Mouse (Mus musculus) lung, embryonic 15.5 days (tissue): ENCODE data around the gene AC153137.1. TPM values are rescaled to one million over a fixed set of nuclear protein-coding genes. Genes with fewer than 3 reads are reported as not detected.

Experiments
- ATAC-seq: fragments of 200-750 bp; cut with Nextera tagmentation; 2 replicates; pipeline ENCODE4 v1.8.0; 2017; ENCODE audit warnings: moderate number of reproducible peaks, borderline replicate concordance; ENCODE audit not compliant: low FRiP score, low TSS enrichment; ENCODE audit errors: extremely low read depth
- H3K27ac ChIP-seq: fragments of 300-500 bp; sonication (generic); 2 replicates; pipeline ENCODE4 v1.5.1; 2015; ENCODE audit warnings: moderate library complexity, mild to moderate bottlenecking, inconsistent platforms
- H3K27me3 ChIP-seq: fragments of 300-500 bp; sonication (generic); 2 replicates; pipeline ENCODE4 v1.6.1; 2015; ENCODE audit warnings: inconsistent platforms
- H3K36me3 ChIP-seq: fragments of 300-500 bp; sonication (generic); 2 replicates; pipeline ENCODE4 v1.6.1; 2015; ENCODE audit warnings: inconsistent platforms
- H3K4me1 ChIP-seq: fragments of 300-500 bp; sonication (generic); 2 replicates; pipeline ENCODE4 v1.6.1; 2015; ENCODE audit warnings: inconsistent platforms
- H3K4me2 ChIP-seq: fragments of 300-500 bp; sonication (generic); 2 replicates; pipeline ENCODE4 v1.6.1; 2015; ENCODE audit warnings: inconsistent platforms, mild to moderate bottlenecking, moderate library complexity
- H3K4me3 ChIP-seq: fragments of 300-500 bp; sonication (generic); 2 replicates; pipeline ENCODE4 v1.5.1; 2015; ENCODE audit warnings: mild to moderate bottlenecking, inconsistent platforms
- H3K9ac ChIP-seq: fragments of 300-500 bp; sonication (generic); 2 replicates; pipeline ENCODE4 v1.6.1; 2015; ENCODE audit warnings: inconsistent platforms
- H3K9me3 ChIP-seq: fragments of 300-500 bp; sonication (generic); 2 replicates; pipeline ENCODE4 v1.6.1; 2016; ENCODE audit warnings: inconsistent platforms
- WGBS: fragments of 180-500 bp; shearing (Covaris S2); methylation state at CpG from one replicate; pipeline ENCODE4 v1.1.7; 2015; 5-methylcytosine and 5-hydroxymethylcytosine counted together
- polyA plus RNA-seq: library from polyadenylated mRNA; unstranded; fragments of >200 nt; fragmentation: Nextera tagmentation; extraction: Ambion mirVana; gene quantifications from 2 replicates; pipeline ENCODE4 v1.2.1, GENCODE M21; 2015

AC153137.1 gene
- polyA plus RNA-seq, 1 experiment from 2014 or later, result 0.21 TPM

GRCm38 (mm10) chr1:30945136-30945535, 32.6 kb downstream of the AC153137.1 start:
- Histone ChIP-seq H3K27ac (no peak overlapping the region), H3K27me3 (no peaks in the 10 kb centered on the region), H3K4me2 (no peak overlapping the region), H3K9me3 (no peaks in the 10 kb centered on the region), H3K4me3 (no peak overlapping the region), H3K36me3 (peaks cover 28% of the 10 kb centered on the region), H3K4me1 (0 out of 2 replicates have a peak, but pooled peaks cover 3% of the 10 kb centered on the region), H3K9ac (no peak overlapping the region)
- no peak for ATAC-seq
- 84% methylated on average over 6 of the region's 6 CpGs for WGBS

DNA sequence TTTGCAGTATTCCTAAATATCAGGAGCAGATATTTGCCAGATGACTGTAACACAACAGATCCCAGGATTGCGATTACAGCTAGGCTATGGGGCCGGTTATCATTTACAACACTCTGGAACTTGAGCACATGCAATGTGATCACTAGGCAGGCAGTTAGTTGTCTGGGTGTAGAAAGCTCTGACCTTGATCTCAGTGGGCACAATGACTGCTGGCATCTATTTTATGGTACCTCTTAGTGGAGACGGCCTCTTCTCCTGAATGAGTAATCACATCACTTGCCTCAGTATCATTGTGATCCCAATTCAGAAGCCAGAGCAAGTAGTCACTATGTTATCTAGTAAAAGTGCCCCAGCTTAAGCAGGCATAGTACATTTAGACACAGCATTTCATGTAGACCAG, 37.2 kb downstream of the AC153137.1 start:
- no peaks in the 10 kb centered on the region for H3K27me3 ChIP-seq
- no peak overlapping the region for H3K27ac ChIP-seq
- no peaks in the 10 kb centered on the region for H3K9me3 ChIP-seq
- peaks cover 28% of the 10 kb centered on the region for H3K36me3 ChIP-seq
- H3K9ac ChIP-seq, result no peak overlapping the region
- H3K4me1 ChIP-seq, result no peaks in the 10 kb centered on the region
- WGBS, result 78% methylated on average over 3 of the region's 3 CpGs
- no peak overlapping the region for H3K4me3 ChIP-seq
- no peak overlapping the region for H3K4me2 ChIP-seq
- no peak for ATAC-seq

DNA sequence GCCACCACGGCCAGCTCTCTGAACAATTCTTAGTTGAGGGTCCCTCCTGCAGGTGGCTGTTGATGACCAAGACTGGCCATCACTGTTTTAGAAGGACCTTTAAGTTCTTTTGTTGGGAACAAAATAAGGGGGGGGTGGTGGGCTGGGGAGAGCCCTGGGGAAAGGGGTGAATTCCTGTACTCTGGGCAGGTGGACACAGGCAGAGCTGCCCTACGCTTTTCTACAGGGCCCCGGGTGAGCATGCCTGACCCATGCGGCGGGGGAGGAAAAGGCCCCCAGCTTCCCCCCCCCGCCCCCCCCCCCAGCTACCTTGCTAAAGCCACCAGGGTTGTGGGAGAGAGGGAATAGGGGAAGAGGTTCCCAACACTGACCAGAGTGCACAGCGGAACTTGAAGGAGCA, 39.4 kb downstream of the AC153137.1 start:
- Histone ChIP-seq H3K4me1 (no peaks in the 10 kb centered on the region), H3K27me3 (no peaks in the 10 kb centered on the region), H3K4me2 (no peak overlapping the region), H3K27ac (no peak overlapping the region), H3K36me3 (peaks cover 9% of the 10 kb centered on the region), H3K4me3 (no peak overlapping the region), H3K9ac (no peak overlapping the region), H3K9me3 (no peaks in the 10 kb centered on the region)
- 66% methylated on average over 7 of the region's 7 CpGs for WGBS
- ATAC-seq, result no peak

GRCm38 (mm10) chr1:30937396-30937965, 40.3 kb downstream of the AC153137.1 start:
- no peak overlapping the region for H3K4me3 ChIP-seq
- H3K9ac ChIP-seq, result no peak overlapping the region
- peaks cover 7% of the 10 kb centered on the region for H3K36me3 ChIP-seq
- H3K27ac ChIP-seq, result no peak overlapping the region
- no peak for ATAC-seq
- no peaks in the 10 kb centered on the region for H3K27me3 ChIP-seq
- WGBS, result 36% methylated on average over 8 of the region's 8 CpGs
- no peaks in the 10 kb centered on the region for H3K4me1 ChIP-seq
- H3K9me3 ChIP-seq, result no peaks in the 10 kb centered on the region
- H3K4me2 ChIP-seq, result no peak overlapping the region

GRCm38 (mm10) chr1:30936488-30936887, 41.3 kb downstream of the AC153137.1 start:
- Histone ChIP-seq H3K9me3 (no peaks in the 10 kb centered on the region), H3K36me3 (peaks cover 7% of the 10 kb centered on the region), H3K27me3 (no peaks in the 10 kb centered on the region), H3K4me2 (no peak overlapping the region), H3K9ac (no peak overlapping the region), H3K4me1 (no peaks in the 10 kb centered on the region), H3K27ac (no peak overlapping the region), H3K4me3 (no peak overlapping the region)
- ATAC-seq, result no peak
- 83% methylated on average over 2 of the region's 2 CpGs for WGBS

DNA sequence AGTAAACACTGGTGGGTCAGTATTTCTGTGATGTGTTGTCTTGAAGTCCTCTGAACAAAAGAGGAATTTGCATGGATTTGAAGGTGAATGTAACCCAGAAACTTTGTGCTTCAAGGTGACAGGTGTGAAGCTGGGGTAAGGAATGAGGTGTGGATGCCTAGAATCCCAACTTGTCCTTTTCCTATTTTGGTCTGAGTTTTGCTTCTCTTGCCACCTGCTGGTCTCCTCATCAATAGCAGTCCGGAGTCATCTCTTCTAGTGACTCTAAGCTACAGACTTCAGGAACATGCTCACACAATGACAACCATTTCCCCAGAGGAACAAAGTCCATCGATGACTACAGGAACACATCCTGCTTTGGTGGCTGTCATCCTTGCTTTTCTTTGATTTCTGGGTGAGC, 46.9 kb downstream of the AC153137.1 start:
- H3K4me3 ChIP-seq, result no peak overlapping the region
- ATAC-seq, result no peak
- WGBS, result 70% methylated on average over 2 of the region's 2 CpGs
- no peak overlapping the region for H3K9ac ChIP-seq
- no peak overlapping the region for H3K4me2 ChIP-seq
- no peaks in the 10 kb centered on the region for H3K27me3 ChIP-seq
- no peaks in the 10 kb centered on the region for H3K9me3 ChIP-seq
- no peaks in the 10 kb centered on the region for H3K36me3 ChIP-seq
- H3K4me1 ChIP-seq, result no peaks in the 10 kb centered on the region
- no peak overlapping the region for H3K27ac ChIP-seq

GRCm38 (mm10) chr1:30930194-30930593, 47.6 kb downstream of the AC153137.1 start:
- Histone ChIP-seq H3K27ac (no peak overlapping the region), H3K9me3 (no peaks in the 10 kb centered on the region), H3K27me3 (no peaks in the 10 kb centered on the region), H3K4me1 (no peaks in the 10 kb centered on the region), H3K4me3 (no peak overlapping the region), H3K4me2 (no peak overlapping the region), H3K36me3 (no peaks in the 10 kb centered on the region), H3K9ac (no peak overlapping the region)
- WGBS, result 87% methylated on average over 2 of the region's 2 CpGs
- no peak for ATAC-seq

Other genes with a start within 250 kb of the AC153137.1 start
- gene Phf3, start 104.0 kb downstream of the AC153137.1 start, polyA plus RNA-seq, result 35.0 and 37.1 TPM in 2 replicates
- gene Lgsn, start 198.4 kb upstream of the AC153137.1 start, polyA plus RNA-seq, result not detected in 2 replicates
- not detected in 2 replicates for gene 4931428L18Rik, start 244.7 kb upstream of the AC153137.1 start, polyA plus RNA-seq
- not detected in 2 replicates for gene Pih1d3, start 244.9 kb upstream of the AC153137.1 start, polyA plus RNA-seq